Mouse (Mus musculus): ENCODE measurements at regions not wholly inside any gene's neighbourhood (a gene's known extent, or its start where the extent isn't known, plus 50 kb on each side); places are given as distances from the start of the nearest gene placed in this dataset.

GRCm38 (mm10) chr3:128087163-128087562, 191.0 kb upstream of the Fam241a start:
- TF ChIP-seq POLR2A (IDR thresholded peaks at IDR 0.05; ENCODE audit: borderline replicate concordance, insufficient read depth, low read length), result no peak
- no peak for TF ChIP-seq CTCF (IDR thresholded peaks at IDR 0.05; ENCODE audit: borderline replicate concordance, insufficient read depth, low read depth, low read length)
